Mouse (Mus musculus): ENCODE data around the gene Grid2.

DNA sequence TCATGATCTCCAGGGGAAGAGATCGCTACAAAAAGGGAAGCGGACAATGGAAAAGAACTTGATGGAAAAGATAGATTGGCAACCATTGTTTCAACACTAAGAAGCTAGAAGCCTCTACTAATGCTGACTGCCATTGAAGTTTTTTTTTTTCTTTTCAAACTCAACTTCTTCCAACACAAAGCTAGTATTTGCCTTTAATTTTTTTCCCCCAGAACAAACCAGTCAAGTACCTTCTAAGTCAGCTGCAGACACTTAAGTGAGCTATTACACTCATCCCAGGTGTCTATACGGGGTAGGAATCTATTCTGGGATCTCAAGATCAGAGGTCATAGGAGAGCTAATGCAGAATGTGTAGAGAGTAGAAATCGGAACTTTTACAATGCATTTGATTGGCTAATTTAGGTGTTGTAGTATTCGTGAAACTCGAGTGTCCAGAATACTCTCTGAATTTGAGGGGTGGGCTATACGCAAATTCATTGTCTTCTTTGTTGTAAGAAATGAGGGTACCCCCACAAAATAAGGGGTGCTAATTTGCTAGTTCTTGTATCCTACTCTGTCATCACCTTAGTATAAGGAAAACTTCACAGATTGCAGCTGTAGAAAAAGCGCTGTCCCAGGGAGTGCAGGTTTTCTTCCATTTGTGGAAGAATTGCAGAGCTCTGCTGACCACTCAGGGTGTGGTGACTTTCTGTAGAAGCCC, 1476.1 kb downstream of the Grid2 start:
- TF ChIP-seq CTCF (IDR thresholded peaks at IDR 0.05; ENCODE audit: control insufficient read depth, insufficient read depth, insufficient replicate concordance, low read depth, low read length) (no peak), POLR2A (IDR thresholded peaks at IDR 0.05; ENCODE audit: control insufficient read depth, low read depth, low read length) (no peak)
